Mouse (Mus musculus): Measurements from ENCODE around the gene Rsph9. TPM values are rescaled to one million over a fixed set of nuclear protein-coding genes. Genes with fewer than 3 reads are reported as not detected.

The Rsph9 gene
- polyA plus RNA-seq, 1 experiment, result 14.0 TPM

DNA sequence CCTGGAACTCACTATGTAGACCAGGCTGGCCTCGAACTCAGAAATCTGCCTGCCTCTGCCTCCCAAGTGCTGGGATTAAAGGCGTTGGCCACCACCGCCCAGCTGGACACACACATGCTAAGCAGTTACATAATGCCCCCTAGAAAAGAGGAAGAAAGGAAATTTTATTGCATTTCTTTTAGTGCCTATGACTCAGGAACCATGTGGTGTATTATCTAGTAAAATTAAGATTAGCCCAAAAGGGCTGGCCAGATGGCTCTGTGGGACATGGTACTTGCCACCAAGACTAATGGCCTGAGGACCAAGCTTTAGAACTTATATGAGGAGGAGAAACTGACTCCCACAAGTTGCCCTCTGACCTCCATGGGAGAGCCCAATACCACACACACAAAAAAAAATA lies 4.1 kb downstream of the Rsph9 start:
- DNase-seq (ENCODE audit: low spot score), result no peak

DNA sequence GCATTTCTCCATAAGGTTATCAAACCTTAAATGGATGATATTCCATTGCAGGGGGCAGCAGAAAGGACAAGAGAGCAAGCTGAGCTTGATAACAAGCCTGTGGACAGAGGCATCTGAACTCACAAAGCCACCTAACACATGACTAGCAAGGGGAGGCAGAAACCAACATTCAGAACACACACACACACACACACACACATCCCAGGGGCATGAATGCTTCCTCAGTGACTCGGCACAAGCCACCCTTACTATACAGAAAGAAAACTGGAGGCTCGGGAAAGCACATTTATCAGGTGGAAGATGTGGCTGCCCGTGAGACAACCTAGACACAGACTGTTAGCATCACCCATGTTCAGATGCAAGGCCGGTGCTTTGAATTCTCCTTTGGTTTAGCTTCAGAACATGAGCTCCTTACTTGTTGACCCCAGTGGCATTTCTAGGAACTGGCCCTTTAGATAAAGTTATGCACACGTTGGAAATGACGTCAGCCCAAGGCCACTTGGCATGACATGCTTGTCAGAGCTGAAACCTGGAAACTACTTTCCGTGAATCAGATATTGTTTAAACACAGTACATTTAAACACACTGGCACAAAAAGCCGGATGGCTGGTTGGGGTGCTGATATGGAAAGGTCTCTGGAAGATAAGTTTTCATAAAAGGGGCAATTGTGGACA lies 5.3 kb downstream of the Rsph9 start:
- DNase-seq (ENCODE audit: low spot score), result no peak

DNA sequence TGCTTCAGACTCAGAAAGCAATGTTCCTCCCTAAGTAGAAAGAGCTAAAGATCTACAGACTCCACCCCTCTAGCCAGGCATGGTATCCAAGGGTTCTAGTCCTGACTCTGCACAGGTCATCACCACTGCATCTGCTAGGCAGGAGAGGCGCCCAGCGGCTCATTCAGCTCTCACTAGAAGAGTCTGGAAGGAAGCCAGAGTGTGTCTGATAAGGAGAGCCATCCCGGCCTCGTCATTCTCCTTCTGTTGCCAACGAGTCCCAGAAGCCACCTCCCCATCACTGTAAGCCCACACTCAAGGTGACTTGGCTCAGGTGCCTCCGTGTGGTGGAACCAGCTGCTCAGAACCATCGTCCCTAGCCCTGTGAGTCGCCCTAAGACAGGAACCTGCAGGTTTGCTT lies 11.2 kb downstream of the Rsph9 start:
- no peak for DNase-seq (ENCODE audit: low spot score)

- peak; percentile 56 for DNase-seq (ENCODE audit: low spot score)
These were observed 11.8 kb downstream of the Rsph9 start for GRCm38 (mm10) chr17:46132058-46132718.

DNA sequence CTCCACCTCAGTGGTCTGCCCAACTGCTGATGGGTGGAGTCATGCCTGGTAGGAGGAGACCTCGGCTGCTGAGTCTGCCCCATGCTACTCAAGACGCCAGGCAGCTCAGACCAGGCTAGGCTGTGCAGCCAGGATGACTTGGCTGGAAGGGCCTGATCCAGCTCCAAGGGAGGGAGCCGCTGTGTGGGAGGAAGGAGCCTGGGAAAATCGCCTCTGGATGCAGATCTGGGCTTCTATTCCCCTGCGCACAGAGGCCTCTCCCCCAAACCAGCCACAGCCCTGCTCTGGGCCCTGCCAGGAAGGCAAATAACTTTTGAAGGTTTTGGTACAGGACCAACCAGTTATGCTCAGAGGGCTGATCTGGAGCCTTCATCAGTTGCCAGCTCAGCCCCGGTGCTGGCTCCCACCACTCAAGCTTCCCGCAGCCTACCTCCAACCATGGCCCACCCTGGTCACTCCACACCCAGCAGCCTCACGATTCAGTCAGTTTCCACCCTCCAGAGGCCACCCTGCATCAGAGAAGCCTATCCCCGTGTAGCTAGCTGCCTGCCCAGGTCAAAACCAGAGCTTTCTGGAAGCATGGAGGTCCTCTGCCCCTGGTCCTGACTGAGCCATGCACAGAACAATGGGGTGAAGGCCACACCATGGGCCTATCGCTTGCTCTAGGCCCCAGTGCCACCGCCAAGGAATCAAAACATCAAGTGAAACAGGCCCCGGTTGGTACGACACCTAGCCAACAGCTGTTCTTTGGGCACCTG lies 14.1 kb downstream of the Rsph9 start:
- no peak for DNase-seq (ENCODE audit: low spot score)

- no peak for DNase-seq (ENCODE audit: low spot score)
These were observed 16.1 kb downstream of the Rsph9 start for GRCm38 (mm10) chr17:46127814-46128493.

GRCm38 (mm10) chr17:46126608-46127007 lies 17.4 kb downstream of the Rsph9 start:
- DNase-seq (ENCODE audit: low spot score), result no peak

DNA sequence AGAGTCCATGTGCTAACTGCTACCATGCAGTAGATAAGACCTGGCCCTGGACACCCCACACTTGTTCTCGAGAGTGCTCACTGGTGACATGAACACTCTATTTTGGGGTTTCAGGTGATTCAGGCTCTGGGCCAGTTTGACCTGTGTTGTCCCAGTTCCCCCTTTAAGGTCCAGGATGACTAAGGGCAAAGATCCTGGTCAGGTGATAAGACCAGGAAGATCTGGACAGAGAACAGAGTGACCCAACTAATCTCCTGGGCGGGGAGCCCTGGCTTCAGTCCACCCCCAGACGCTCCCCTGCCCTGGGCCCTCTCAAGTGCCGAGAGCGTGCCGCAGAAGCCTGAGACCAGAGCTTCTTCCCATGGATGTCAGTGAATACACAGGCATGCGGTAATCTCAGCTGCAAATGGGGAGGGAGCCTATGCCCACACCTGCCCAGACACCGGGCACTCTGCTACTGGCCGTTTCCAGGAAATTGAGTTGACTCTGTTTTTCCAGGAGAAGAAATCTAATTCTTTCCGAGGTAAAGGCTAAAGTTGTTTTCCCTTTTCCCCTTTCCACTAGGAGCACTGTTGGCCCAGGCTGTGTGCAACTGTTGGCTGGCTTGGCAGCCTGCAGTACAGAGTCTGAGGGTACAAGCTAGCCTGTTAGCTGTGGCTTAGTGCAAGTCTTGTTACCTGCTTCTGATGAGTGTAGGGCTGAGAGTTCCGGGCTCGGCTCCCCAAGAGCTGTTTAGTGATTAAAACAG lies 19.9 kb downstream of the Rsph9 start:
- no peak for DNase-seq (ENCODE audit: low spot score)

GRCm38 (mm10) chr17:46123285-46123684 lies 20.7 kb downstream of the Rsph9 start:
- no peak for DNase-seq (ENCODE audit: low spot score)

GRCm38 (mm10) chr17:46122791-46123190 lies 21.2 kb downstream of the Rsph9 start:
- DNase-seq (ENCODE audit: low spot score), result no peak

- DNase-seq (ENCODE audit: low spot score), result no peak
These were observed 24.4 kb downstream of the Rsph9 start for GRCm38 (mm10) chr17:46119641-46120040.

GRCm38 (mm10) chr17:46118423-46118850 lies 25.6 kb downstream of the Rsph9 start:
- DNase-seq (ENCODE audit: low spot score), result no peak

- DNase-seq (ENCODE audit: low spot score), result no peak
These were observed 26.2 kb downstream of the Rsph9 start for GRCm38 (mm10) chr17:46117623-46118422.

GRCm38 (mm10) chr17:46116881-46117280 lies 27.1 kb downstream of the Rsph9 start:
- DNase-seq (ENCODE audit: low spot score), result no peak

DNA sequence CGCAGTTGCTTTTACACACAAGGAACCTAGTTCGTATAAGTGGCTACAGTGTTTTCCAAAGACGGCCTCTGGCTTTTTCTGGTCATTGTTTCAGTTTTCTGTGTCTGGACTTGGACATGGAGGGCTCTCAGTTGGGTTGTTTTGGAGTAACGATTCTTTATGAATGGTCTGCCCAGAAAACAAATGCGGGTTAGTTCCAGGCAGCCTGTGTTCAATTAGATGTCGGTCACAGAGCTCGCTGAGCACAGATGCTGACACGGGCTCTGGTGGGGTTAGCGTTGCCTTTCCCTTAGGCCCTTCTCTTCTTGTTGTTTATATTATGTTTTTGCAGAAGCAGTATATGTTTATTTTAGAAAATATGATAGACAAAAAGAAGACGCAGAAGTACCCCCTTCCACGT lies 27.9 kb downstream of the Rsph9 start:
- DNase-seq (ENCODE audit: low spot score), result no peak

- no peak for DNase-seq (ENCODE audit: low spot score)
These were observed 28.5 kb downstream of the Rsph9 start for GRCm38 (mm10) chr17:46115489-46115888.

GRCm38 (mm10) chr17:46110402-46111289 lies 33.4 kb downstream of the Rsph9 start, which contains the start of gene Mrps18a:
Gene Mrps18a, plus strand, starts transcription at chr17:46110986.
- peak; percentile 73 for DNase-seq (ENCODE audit: low spot score)

DNA sequence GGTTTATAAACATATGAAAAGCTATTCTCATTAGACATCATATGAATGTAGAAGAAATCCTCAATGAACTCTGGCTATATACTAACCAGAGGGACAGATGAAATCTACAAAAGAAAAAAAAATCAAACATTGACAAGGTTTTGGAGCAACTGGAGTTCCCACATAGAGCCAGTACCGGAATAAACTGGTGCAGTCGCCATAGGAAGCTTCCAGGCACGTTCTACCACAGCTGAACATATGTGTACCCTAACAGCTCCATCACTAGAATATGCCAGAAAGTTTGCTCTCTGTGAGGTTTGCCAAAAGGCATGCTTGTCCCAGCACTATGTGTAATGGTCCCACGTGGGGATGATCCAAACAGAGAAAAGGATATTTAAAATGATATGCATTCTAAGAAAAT lies 35.7 kb downstream of the Rsph9 start:
- DNase-seq (ENCODE audit: low spot score), result no peak

DNA sequence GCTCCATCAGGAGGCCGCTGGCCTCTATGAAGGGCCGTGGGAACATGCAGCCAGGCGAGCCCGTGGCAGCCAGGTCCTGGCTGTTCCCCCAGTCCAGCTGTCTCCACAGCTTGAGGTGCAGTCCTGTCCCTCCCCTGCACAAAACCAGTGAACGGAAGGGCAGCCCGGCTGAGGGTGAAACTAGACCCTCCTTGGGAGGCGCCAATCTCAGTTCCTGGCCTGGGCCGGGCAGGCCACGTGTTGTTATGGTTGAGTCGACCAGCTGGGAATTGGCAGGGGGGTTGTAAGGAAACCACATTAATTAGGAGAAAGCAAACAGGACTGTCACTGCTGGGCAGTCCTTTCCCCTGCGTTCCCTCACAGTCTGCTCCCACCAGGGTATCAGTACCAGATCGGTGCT lies 39.5 kb downstream of the Rsph9 start:
- DNase-seq (ENCODE audit: low spot score), result no peak

Measured in urinary bladder, adult 2 months (tissue).